Mouse (Mus musculus): ENCODE measurements around the gene Fgd3. TPM values are rescaled to one million over a fixed set of nuclear protein-coding genes. Genes with fewer than 3 reads are reported as not detected.

Gene Fgd3
- total RNA-seq, 2 experiments from 2014 or later = 12.2 to 26.1 TPM

- ATAC-seq (ENCODE audit: poor library complexity, severe bottlenecking) = peak; percentile 1; the same call in 1 of the 2 replicates
Measured at GRCm38 (mm10) chr13:49341831-49342722, 22.0 kb upstream of the Fgd3 start.

- ATAC-seq (ENCODE audit: poor library complexity, severe bottlenecking) = peak; percentile 96
Measured at GRCm38 (mm10) chr13:49341012-49341830, 21.1 kb upstream of the Fgd3 start, which contains the start of gene Bicd2. TSS of gene Bicd2 (plus strand) at chr13:49341585.

GRCm38 (mm10) chr13:49338893-49339546, 18.9 kb upstream of the Fgd3 start:
- ATAC-seq (ENCODE audit: poor library complexity, severe bottlenecking) = no peak

GRCm38 (mm10) chr13:49335077-49335982, 15.2 kb upstream of the Fgd3 start:
- ATAC-seq (ENCODE audit: poor library complexity, severe bottlenecking) = no peak

GRCm38 (mm10) chr13:49333250-49333649, 13.1 kb upstream of the Fgd3 start:
- ATAC-seq (ENCODE audit: poor library complexity, severe bottlenecking) = no peak

GRCm38 (mm10) chr13:49328101-49328500, 8.0 kb upstream of the Fgd3 start:
- ATAC-seq (ENCODE audit: poor library complexity, severe bottlenecking) = no peak

- peak; percentile 86 for ATAC-seq (ENCODE audit: poor library complexity, severe bottlenecking)
Measured at GRCm38 (mm10) chr13:49326246-49327206, 6.4 kb upstream of the Fgd3 start.

- ATAC-seq (ENCODE audit: poor library complexity, severe bottlenecking) = no peak
Measured at GRCm38 (mm10) chr13:49324871-49325270, 4.8 kb upstream of the Fgd3 start.

- ATAC-seq (ENCODE audit: poor library complexity, severe bottlenecking) = no peak
Measured at GRCm38 (mm10) chr13:49322739-49323138, 2.6 kb upstream of the Fgd3 start.

GRCm38 (mm10) chr13:49322169-49322568, 2.1 kb upstream of the Fgd3 start:
- no peak for ATAC-seq (ENCODE audit: poor library complexity, severe bottlenecking)

GRCm38 (mm10) chr13:49321452-49321851, 1.3 kb upstream of the Fgd3 start:
- ATAC-seq (ENCODE audit: poor library complexity, severe bottlenecking) = peak; percentile 69

GRCm38 (mm10) chr13:49320514-49320913, 403 bp upstream of the Fgd3 start:
- ATAC-seq (ENCODE audit: poor library complexity, severe bottlenecking) = no peak

- no peak for ATAC-seq (ENCODE audit: poor library complexity, severe bottlenecking)
Measured at GRCm38 (mm10) chr13:49317914-49318313, 2.2 kb downstream of the Fgd3 start.

GRCm38 (mm10) chr13:49317508-49317907, 2.6 kb downstream of the Fgd3 start:
- ATAC-seq (ENCODE audit: poor library complexity, severe bottlenecking) = no peak

GRCm38 (mm10) chr13:49316386-49317162, 3.5 kb downstream of the Fgd3 start:
- ATAC-seq (ENCODE audit: poor library complexity, severe bottlenecking) = no peak

GRCm38 (mm10) chr13:49311642-49312041, 8.5 kb downstream of the Fgd3 start:
- no peak for ATAC-seq (ENCODE audit: poor library complexity, severe bottlenecking)

- no peak for ATAC-seq (ENCODE audit: poor library complexity, severe bottlenecking)
Measured at GRCm38 (mm10) chr13:49309501-49309900, 10.6 kb downstream of the Fgd3 start.

- peak; percentile 67 for ATAC-seq (ENCODE audit: poor library complexity, severe bottlenecking)
Measured at GRCm38 (mm10) chr13:49308861-49309403, 11.2 kb downstream of the Fgd3 start.

Data from megakaryocyte, adult 5-6 weeks (primary cell).